Mouse (Mus musculus): Measurements from ENCODE around the gene Tmprss9.

Tmprss9 gene

DNA sequence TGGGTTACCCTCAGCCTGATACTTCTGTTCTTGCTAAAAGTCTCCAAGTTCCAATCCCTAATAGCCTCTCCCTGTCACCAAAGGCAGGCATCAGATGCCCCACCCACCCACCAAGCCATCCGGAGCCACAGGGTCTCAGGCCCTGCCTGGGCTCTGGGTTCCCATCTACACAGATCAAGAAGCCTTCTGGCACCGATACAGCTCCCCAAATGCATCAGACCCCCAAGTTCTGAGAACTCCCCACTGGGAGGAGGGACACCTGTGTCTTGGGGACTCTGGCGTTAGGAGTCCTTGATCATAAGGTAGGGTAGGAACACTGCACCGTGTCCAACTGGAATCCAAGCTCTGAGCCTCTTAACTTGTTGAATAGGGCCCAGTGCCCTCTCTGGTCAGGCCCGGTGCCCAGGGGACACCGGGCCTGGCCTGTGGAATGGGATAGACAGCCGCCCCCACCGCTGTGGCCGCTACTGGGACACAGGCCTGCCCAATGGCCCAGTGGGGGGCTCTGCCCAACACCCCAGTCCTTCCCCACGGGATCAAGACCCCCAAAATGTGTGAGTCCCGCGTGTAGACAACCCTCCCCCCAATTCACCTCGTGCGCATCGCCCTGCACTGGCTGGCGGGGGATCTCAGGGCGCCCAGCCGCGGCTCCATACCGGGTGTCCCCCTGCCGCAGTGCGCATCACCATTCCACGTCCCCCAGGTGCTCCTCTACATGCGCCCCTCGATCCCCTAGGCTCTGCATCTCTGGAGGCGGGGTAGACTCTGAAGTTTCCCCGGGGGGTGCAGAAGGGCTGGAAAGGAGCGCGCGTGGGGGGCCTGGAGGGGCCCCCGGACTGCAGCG is 28.3 kb upstream of the Tmprss9 start:
- DNase-seq = no peak

DNA sequence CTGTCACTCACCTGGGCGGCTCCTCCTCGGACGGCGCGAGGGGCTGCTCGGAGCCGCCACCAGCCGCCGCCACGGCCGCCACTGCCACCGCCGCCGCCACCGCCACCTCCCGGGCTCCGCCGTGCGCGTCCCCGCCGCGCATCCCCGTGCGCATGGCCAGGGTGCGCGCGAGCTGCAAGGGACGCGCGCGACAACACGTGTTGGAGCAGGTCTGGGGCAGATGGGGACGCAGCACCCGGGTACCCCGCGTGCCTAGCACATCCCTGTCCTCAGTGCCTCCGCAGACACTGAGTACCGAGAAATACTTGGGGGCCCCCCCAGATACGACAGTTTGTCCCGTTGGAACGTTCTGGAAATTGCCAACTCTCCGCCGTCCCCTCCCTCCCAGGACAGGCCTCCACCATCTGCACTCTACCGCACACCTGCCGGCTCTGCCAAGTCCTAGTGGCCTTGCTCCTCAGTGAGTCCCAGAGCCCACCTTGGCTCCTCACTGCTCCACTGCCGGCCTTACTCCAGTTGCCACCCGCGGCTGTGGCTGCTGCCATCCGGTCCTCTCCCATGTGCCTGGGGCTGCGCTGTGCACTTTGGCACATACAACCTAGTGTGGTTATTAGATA is 27.6 kb upstream of the Tmprss9 start, which contains the start of gene Lingo3:
Lingo3 (minus strand) TSS at position 109 of the 617 bp plus-strand sequence.
- peak; percentile 77 for DNase-seq

DNA sequence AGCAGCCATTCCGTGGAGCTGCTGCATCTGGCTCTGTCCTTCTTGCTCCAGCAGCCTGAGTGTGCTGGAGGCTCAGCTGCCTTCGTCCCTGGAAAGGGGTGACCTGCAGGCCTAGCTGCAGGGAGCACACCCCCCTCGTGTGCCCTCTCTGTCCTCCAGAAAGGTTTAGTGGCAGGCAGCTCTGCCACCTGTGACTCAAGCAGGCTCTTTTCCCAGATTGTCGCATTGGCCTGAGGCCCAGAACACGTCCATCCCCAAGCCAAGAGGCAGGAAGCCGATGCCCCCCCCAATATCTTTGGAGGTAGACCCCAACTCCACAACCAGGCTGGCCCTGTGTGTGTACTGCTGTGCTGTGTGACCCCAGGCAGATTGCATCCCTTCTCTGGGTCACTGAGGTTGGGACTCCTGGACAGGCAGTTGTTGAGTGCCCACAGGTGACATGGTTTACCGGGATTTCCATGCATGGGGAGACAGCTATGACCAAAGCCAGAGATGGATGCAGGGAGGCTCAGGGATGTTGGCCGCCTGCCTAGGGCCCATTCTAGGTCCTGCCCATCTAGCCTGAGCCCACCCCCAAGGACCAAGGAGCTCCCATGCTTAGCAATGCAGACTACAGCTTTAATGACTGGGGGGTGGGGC is 26.5 kb upstream of the Tmprss9 start:
- no peak for DNase-seq

DNA sequence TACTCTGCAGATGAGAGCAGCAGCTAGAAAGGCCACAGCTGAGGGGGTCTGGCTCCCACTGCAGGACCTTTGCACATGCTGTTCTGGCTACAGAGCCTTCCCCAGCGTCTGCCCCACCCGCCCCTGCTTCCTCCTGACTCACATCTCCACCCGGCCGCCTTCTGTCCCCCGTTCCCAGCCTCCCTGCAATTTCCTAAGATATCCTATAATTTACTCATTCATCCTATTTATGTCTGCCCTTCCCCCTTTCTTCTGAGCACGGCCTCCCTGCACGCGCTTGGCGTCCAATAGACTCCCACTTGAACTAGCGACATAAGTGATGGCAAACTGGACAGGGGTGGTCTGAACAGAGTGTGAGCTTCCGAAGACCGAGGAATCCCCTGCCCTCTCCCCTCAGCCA is 25.9 kb upstream of the Tmprss9 start:
- no peak for DNase-seq

DNA sequence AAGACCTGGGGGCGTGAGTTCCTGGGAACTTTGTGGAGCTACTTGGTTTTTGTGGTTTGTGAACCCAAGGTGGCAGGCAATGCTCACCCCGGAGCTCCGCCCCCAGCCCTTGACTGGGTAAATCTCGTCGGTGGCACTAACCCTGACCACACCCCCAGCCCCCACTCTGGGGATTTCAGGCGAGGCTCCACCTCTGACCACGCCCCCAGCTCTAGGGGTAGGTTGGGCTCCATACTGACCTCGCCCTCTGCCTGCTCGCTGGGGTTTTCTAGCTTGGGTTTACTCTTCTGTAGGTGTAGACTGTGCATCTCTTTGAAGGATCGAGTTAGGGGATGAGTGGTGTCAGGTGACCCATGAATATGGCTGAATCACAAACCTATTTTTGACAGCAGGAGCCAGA is 23.1 kb upstream of the Tmprss9 start:
- DNase-seq = no peak

DNA sequence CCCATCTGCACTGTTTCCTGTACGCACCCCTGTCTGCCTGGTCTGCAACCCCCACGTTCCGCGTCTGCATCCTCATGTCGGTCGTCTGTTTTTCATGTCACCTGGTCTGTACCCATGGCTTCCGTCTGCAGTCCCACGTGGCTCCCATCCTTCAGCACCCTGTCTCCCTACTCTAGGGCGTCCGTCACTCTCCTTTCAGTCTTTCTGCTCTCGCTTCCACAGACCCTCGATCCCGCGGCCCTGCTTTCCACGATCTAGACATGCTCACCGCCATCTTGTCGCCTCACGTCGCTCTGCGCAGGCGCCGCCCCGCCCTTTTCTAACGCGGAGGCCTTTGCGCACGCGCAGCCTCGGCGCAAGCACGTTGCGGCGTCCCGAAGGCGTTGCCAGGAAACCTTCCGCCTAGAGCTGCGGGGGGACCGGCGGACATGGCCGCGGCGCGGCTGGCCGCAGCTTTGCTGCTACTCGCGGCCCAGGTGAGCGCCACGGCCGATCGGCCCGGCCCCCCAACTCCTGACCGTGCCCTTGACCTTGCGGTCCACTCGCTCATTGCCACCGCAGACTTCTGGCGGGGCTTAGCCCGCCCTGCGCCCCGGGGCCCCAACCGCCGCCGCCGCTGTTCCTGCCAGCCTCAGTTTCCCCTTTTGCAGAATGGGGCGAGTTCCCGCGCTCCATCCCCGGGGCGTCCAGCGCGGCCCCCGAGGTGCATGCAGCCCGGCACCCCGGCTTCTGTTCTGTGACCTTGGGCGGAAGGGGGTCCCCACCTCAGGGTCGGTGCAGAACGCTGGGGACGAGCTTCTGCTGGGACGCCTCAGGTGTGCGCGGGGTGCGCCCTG is 16.5 kb upstream of the Tmprss9 start, which contains the start of the genes Lsm7 and Sppl2b:
Lsm7 (minus strand) TSS at position 297 of the 836 bp plus-strand sequence.
Sppl2b (plus strand) TSS at position 363 of the 836 bp plus-strand sequence.
- peak; percentile 98 for DNase-seq

DNA sequence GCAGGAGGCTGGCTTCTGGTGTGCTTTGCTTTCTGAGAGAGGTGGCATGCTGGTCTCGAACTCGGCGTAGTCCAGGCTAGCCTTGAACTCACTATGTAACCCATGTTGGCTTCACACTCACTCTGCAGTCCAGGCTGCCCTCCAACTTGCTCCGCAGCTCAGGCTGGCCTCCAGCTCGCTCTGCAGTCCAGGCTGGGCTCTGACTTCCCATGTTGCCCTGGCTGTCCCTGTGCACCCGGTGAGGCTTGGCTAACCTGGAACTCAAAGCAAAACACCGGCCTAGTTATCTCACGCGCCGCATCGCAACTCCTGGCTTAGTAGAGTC is 15.9 kb upstream of the Tmprss9 start:
- DNase-seq = no peak

DNA sequence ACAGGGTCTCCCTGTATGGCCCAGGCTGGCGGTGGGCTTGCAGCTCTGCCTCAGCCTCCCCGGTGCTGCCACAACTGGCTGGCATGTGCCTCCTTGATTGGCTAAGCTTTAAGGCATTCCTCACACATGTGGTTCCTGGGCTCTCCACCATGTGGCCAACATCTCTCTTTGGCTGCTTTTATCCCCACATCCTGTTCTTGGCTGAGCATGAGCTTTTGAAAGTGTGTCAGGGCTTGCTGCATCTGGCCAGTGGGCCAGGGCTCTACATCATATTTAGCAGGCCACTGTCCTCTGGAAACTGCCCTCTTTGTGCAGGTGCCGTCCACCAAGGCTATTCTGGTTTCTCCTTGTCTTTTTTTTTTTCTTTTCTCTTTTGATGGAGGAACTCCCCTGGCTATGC is 15.4 kb upstream of the Tmprss9 start:
- DNase-seq = no peak

DNA sequence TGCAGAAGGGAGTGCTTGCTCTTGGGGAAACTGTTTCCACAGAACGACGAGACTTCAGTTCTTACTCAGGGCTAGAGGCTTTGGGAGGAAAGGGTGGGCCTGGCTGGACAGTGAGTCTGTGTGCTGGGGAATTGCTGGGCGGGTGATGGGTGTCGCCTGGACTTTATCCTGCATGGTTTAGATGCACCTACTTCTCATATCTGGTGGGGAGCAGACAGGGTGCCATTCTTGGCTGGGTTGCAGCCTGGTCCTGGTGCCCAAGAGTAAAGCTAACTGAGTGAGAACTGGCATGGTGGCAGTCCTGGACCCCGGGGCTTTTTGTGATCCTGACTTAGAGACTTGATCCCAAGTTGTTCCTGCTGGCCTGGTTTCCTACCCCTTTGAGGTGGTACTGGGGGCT is 14.7 kb upstream of the Tmprss9 start:
- DNase-seq = no peak

DNA sequence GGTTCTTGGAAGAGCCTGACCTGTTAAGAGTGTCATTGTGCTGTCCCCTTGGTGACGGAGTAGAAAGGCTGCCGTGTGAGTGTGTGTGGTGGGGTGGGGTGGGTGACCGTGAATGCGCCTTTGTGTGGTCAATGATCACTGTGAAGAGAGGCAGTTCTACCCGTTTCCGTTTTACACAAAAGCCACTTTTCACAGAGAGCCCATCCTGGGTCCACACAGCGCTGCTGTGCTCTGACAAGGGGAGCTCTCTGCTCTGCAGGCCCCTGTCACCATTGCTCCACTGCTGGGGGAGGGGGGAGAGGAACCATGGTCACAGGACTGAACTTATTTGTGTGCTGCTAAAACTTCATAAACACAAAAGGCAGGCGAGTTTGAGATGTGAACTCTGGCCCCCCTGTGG is 14.3 kb upstream of the Tmprss9 start:
- no peak for DNase-seq

DNA sequence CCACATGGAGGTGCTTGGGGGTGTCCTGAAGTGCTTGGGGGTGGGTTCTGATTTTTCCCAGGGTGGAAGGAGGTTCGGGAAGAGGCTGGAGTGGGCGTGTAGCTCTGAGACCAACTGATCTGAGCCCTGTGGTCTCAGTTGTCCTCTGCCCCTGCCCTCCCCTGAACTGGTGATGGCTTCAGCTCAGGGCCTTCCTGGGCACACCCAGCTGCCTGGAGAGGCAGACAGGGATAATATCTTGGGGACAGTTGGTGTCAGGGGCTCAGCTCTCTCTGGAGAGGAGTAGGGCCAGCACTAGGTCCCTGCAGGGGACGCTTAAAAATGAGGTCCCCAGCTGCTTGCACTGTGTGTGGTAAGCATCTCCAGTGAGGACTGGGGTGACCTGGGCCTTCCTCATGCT is 13.8 kb upstream of the Tmprss9 start:
- DNase-seq = no peak

DNA sequence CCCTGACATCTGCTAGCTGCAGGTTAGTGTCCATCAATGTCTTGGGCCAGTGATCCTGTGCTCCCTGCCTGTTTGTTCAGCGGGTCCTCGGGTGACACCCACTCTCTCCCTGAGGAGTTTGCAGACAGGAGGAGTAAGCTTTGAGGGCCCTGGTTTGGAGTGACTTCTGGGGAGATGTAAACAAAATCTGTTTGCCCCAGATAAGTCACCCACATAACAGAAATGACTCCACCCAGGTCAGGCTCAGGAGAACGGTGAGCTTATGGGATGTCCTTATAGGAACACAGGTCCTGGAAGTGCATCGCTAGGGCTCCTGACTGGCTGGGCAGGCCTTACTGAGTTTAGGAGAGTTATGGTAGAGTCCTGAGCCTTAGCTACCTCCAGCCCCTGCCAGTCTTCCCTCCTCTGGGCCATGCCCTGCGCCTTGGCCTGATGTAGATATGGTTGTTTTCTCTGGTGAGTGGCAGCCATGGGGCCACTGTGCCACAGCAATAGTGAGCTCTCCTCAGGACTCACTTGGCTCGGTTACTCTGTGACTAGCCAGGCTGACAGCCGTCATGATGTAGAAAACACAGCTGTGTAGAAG is 13.2 kb upstream of the Tmprss9 start:
- DNase-seq = no peak

DNA sequence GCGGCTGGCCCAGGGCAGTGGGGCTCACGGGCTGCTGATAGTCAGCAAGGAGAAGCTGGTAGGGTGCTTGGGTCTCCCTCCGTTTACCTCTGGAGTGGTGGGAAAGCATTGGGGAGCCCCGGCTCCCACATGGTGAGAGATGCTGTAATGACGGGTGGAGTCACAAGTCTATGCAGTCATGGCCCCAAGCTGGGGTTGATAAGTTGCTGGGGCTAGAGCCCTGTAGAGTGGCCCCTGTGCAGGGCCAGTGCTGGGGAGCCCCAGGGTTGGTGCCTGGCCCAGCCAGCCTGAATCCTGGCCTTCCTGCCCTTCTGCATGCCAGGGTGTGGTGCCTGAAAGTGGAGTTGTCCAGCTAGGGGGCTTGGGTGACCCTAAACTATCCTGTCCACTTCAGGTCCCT is 9.3 kb upstream of the Tmprss9 start:
- DNase-seq = no peak

DNA sequence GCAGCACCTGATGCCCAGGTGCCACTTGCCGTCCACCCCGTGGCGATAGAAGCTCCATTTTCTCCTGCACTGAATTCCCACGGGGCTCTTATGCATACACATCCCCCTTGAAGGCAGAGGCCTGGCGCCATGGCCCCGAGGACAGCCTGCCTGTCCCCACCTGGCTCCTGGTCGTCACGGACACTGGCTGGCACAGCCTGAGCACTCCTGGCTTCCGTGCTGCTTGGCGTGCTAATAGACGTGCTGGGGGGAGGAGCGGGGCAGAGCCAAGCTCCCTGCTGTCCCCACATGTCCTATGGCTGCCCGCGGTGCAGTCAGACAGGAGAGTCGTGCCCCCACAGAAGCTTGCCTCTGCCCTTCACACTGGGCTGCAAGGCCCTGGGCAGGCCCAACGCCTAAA is 7.2 kb upstream of the Tmprss9 start:
- DNase-seq = no peak

DNA sequence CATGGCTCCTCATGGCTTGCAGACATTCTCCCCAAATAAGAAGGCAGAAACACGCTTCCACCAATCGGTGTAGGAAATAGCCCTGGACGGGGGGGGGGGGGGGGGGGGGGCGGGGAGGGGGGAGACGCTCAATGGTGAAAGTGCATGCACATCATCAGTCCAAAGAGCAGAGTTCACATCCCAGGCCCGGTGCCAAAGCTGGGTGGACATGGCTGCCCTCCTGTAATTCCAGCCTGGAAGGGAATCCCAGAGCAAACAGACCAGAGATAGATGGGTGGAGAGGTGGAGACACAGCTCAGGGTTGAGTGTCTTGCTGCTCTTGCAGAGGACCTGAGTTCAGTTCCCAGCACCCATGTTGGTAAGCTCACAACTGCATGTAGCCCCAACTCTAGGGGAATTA is 655 bp upstream of the Tmprss9 start:
- DNase-seq = no peak

DNA sequence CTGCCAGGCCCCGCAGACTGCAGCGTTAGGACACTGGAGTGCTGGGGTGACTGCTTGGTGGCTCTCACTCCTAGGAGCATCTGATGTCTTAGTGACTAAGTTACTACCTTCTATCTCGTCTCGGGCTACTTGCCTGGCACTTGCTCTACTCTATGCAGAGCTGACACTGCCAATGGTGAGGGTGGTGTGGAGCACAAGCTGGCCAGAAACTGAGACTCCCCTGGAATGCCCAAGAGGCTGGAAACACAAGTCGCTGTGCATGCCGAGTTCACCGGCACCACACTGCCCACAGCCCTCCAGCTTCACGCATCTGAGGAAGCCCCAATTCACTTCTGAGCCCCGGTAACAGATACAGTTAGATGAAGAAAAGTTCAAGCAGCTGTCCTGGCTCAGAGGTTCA is 2.4 kb downstream of the Tmprss9 start:
- no peak for DNase-seq

DNA sequence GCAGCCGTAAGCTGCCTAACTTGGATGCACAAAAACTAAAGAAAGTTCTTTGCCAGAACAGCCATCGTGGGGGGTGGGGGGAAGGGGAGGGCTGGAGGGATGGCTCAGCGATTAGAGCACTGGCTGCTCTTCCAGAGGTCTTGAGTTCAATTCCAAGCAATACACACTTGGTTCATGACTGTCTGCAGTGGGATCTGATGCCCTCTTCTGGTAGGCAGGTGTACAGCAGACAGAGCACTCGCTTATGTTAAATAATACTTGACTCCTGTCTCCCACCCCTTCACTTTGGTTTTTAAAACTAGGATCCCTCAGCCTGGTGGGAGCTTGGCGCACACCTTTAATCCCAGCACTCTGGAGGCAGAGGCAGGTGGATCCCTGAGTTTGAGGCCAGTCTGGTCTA is 4.4 kb downstream of the Tmprss9 start:
- DNase-seq = peak; percentile 58

DNA sequence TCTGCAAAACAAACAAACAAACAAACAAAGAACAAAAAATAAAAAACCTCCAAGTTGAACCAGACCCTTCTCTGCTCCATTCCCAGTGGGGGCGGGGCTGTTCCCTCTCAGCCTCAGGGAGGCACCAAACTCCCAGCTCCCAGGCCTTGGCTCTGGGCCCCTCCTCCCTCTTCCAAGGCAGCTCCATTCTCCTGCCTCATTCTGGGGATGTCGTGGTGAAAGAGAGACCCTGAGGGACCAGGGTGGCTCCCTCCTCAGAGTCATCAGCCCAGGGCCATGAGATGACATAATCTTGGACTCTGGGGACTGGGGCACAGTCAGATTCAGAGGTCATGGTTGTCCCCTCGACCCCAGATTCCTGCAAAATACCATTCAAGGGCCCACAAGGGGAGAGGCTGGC is 4.9 kb downstream of the Tmprss9 start:
- DNase-seq = no peak

DNA sequence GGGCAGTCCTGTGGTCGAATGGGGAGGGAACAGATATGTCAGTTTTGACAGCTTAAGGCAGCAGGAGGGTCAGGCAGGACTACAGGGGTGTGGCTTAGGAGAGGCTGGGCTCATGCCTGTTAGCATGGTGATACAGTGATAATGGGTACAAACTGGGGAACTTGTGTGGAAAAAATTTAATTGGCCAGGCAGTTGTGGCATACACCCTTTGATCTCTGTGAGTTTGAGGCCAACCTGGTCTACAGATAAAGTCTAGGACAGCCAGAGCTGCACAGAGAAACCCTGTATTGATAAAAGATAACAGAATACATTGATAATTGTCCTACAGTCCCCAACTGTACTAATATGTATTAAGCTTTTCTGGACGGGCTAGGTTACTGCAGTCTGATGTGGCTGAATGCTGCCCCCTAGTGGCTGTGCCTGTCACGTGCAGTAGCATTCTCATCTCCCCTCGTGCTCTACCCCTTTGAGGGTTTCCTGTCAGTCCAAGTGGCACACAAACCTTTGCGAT is 8.5 kb downstream of the Tmprss9 start:
- peak; percentile 66 for DNase-seq

DNA sequence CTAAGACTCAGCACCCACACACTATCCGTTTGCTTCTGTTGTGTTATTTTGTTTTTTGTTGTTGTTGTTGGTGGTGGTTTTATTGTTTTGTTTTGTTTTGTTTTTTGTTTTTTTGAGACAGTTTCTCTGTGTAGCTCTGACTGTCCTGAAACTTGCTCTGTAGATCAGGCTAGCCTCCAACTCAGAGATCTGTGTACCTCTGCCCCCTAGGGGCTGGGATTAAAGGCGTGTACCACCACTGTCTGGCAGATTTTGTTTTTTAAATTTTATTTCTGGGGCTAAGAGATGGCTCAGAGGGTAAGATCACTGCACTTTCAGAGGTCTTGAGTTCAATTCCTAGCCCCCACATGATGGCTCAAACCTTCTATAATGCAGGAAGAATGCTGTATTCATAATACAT is 9.3 kb downstream of the Tmprss9 start:
- DNase-seq = no peak

DNA sequence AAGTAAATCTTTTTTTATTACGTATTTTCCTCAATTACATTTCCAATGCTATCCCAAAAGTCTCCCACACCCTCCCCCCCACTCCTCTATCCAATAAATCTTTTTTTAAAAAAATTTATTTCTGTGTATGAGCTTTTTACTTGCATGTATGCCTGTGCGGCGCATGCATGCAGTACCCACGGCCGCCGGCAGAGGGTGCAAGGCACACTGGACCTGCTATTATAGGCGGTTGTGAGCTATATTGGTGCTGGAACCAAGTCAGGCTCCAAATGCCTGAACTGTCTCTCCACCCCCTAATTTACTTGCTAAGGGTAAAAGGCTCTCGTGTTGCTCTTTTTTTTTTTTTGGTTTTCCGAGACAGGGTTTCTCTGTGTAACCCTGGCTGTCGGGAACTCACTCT is 9.7 kb downstream of the Tmprss9 start:
- peak; percentile 83 for DNase-seq

DNA sequence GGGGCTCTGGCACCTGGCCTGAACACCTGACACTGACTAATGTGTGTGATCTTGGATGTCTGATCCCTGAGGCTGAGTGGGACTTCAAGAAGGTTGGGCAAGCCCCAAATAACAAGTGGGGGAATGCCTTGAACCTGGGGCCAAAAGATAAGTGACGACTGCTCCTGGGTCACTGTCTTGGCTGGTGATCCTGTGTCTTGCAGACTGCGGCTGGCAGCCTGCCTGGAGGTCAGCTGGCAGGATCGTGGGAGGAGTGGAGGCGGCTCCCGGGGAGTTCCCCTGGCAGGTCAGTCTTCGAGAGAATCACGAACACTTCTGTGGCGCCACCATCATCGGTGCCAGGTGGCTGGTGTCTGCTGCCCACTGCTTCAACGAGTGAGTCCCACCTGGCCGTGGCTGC is 15.5 kb downstream of the Tmprss9 start:
- no peak for DNase-seq

DNA sequence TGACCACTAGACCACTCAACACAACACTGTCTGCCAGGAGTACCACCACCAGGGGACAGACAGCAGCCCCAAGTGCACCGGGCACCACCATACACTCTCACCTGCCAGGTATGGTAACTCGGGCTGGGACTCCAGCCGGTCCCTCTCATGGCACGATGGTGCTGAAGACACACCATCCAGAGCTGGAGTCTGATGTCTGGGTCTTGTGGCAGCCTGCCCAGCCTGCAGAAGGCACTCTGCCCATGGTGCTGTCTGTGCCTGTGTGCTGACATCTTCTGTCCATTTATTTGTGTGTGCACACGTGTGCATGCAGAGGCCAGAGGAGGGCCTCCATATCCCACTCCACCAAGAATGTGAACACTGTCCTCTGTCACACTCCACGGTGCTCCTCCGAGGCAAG is 23.5 kb downstream of the Tmprss9 start:
- no peak for DNase-seq
